9 mouse cellular contexts compared by ENCODE assay signal in the genomic region with DNA sequence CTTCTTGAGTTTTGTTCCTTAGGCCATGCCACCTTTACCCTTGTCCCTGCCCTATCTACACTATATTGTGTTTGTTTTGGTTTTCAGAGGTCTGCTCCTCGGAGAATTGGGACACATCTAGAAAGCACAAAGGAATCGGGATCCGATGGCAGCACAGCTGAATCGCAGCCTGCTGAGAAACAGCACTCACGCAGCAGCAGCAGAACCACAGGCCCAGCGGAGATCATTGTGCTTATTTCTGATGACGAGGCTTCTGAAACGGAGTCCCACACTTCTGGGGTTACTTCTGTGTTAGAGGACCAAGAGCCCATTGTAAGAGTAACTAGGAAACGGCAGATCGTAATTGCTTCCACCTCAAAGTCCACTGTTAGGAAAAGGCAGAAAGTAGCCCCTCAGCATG. TPM values are rescaled to one million over a fixed set of nuclear protein-coding genes. Genes with fewer than 3 reads are reported as not detected.
DNase-seq lines count a peak whose midpoint lies in the region; ATAC-seq and TF ChIP-seq lines count a peak whose summit lies in the region.
"Had no signal": no experiment of that assay in that cellular context is flagged by ENCODE, and none has a peak within 500 bp of the region (broad histone marks: within the 10 kb centered on the region; RNA-seq: fewer than 3 reads in every experiment).

No protein-coding gene starts in this region.

- DNase-seq in kidney, postnatal 14 days = no peak
- DNase-seq in embryonic facial prominence, embryonic 10.5 days (ENCODE audit: low spot score) = no peak
- DNase-seq in hindbrain, postnatal 0 days (ENCODE audit: low spot score) = no peak
- no peak for DNase-seq in midbrain, postnatal 0 days (ENCODE audit: low spot score)
- DNase-seq in thymus, adult 2 months = no peak
- DNase-seq in cerebellum, adult 9-10 months = no peak
- DNase-seq: lung, postnatal 10 days had no signal

- no peak overlapping the region for H3K27ac ChIP-seq in kidney, embryonic 14.5 days (ENCODE audit: low read depth, low read length)
- H3K27ac ChIP-seq in embryonic facial prominence, embryonic 10.5 days (replicated peaks) = no peak overlapping the region
- no peak overlapping the region for H3K27ac ChIP-seq in hindbrain, postnatal 0 days
- H3K27ac ChIP-seq in midbrain, postnatal 0 days (ENCODE audit: low read depth, low read length) = no peak overlapping the region
- H3K27ac ChIP-seq in thymus, adult 2 months (ENCODE audit: control insufficient read depth, insufficient read depth, low read length) = no peak overlapping the region

- peaks cover 20% of the 10 kb centered on the region; the same call in 1 of the 2 replicates for H3K4me1 ChIP-seq in kidney, embryonic 14.5 days (ENCODE audit: control insufficient read depth, insufficient read depth, low read length)
- peaks cover 33% of the 10 kb centered on the region for H3K4me1 ChIP-seq in embryonic facial prominence, embryonic 10.5 days
- peaks cover 9% of the 10 kb centered on the region for H3K4me1 ChIP-seq in hindbrain, postnatal 0 days (ENCODE audit: insufficient read depth, low read length)
- H3K4me1 ChIP-seq in midbrain, postnatal 0 days (ENCODE audit: insufficient read depth, low read length) = peaks cover 17% of the 10 kb centered on the region; the same call in 1 of the 2 replicates
- H3K4me1 ChIP-seq in thymus, adult 2 months (replicated peaks; ENCODE audit: control insufficient read depth, insufficient read depth, low read length) = peaks cover 4% of the 10 kb centered on the region

- H3K4me3 ChIP-seq in kidney, embryonic 14.5 days (ENCODE audit: low read length) = peak overlapping the region; percentile 99
- peak overlapping the region; percentile 90 for H3K4me3 ChIP-seq in embryonic facial prominence, embryonic 10.5 days
- H3K4me3 ChIP-seq in hindbrain, postnatal 0 days (ENCODE audit: low read length) = peak overlapping the region; percentile 92
- peak overlapping the region; percentile 79 for H3K4me3 ChIP-seq in midbrain, postnatal 0 days (ENCODE audit: low read depth, low read length)
- no peak overlapping the region for H3K4me3 ChIP-seq in thymus, adult 2 months (ENCODE audit: control insufficient read depth, insufficient read depth, low read length)

- ATAC-seq in kidney, embryonic 14.5 days (ENCODE audit: low FRiP score, low TSS enrichment) = no peak
- ATAC-seq in hindbrain, postnatal 0 days = no peak
- no peak for ATAC-seq in midbrain, postnatal 0 days (ENCODE audit: low FRiP score)
- no peak for ATAC-seq in monocyte, adult 5-6 weeks (replicated peaks; ENCODE audit: insufficient number of reproducible peaks, low FRiP score, low TSS enrichment, poor library complexity, severe bottlenecking)

- TF ChIP-seq POLR2A in thymus, adult 2 months (IDR thresholded peaks at IDR 0.05; ENCODE audit: control insufficient read depth, extremely low read depth, insufficient read depth, low read length, poor library complexity) = no peak

- no peak for TF ChIP-seq CTCF in hindbrain, postnatal 0 days (IDR thresholded peaks at IDR 0.05; ENCODE audit: low read depth)
- no peak for TF ChIP-seq CTCF in midbrain, postnatal 0 days (IDR thresholded peaks at IDR 0.05)
- no peak for TF ChIP-seq CTCF in thymus, adult 2 months (IDR thresholded peaks at IDR 0.05; ENCODE audit: borderline replicate concordance, control insufficient read depth, extremely low read depth, insufficient read depth, low read length, poor library complexity)

- no peaks in the 10 kb centered on the region for H3K9me3 ChIP-seq in kidney, embryonic 14.5 days (ENCODE audit: control insufficient read depth, low read length)
- no peaks in the 10 kb centered on the region for H3K9me3 ChIP-seq in embryonic facial prominence, embryonic 10.5 days
- H3K9me3 ChIP-seq in hindbrain, postnatal 0 days (ENCODE audit: low read length) = no peaks in the 10 kb centered on the region
- H3K9me3 ChIP-seq in midbrain, postnatal 0 days (ENCODE audit: low read length) = no peaks in the 10 kb centered on the region

- peak overlapping the region; percentile 72 for H3K4me2 ChIP-seq in kidney, embryonic 14.5 days (replicated peaks; ENCODE audit: low read depth, low read length)
- H3K4me2 ChIP-seq in hindbrain, postnatal 0 days (ENCODE audit: low read depth, low read length) = peak overlapping the region; percentile 75
- H3K4me2 ChIP-seq in midbrain, postnatal 0 days (ENCODE audit: low read depth, low read length, poor library complexity, severe bottlenecking) = peak overlapping the region; percentile 87

- no peaks in the 10 kb centered on the region for H3K27me3 ChIP-seq in kidney, embryonic 14.5 days (ENCODE audit: control insufficient read depth, insufficient read depth, low read length)
- no peaks in the 10 kb centered on the region for H3K27me3 ChIP-seq in embryonic facial prominence, embryonic 10.5 days (replicated peaks; ENCODE audit: low read depth, poor library complexity, severe bottlenecking)
- no peaks in the 10 kb centered on the region for H3K27me3 ChIP-seq in hindbrain, postnatal 0 days (ENCODE audit: insufficient read depth, low read length)
- H3K27me3 ChIP-seq in midbrain, postnatal 0 days (ENCODE audit: insufficient read depth, low read length) = no peaks in the 10 kb centered on the region
- no peaks in the 10 kb centered on the region for H3K27me3 ChIP-seq in thymus, adult 2 months (ENCODE audit: control insufficient read depth, insufficient read depth, low read length)

- 78% methylated on average over 10 of the region's 10 CpGs for WGBS in kidney, embryonic 14.5 days
- WGBS in embryonic facial prominence, embryonic 10.5 days = 73% methylated on average over 10 of the region's 10 CpGs
- 71% methylated on average over 10 of the region's 10 CpGs for WGBS in hindbrain, postnatal 0 days
- 79% methylated on average over 10 of the region's 10 CpGs for WGBS in midbrain, postnatal 0 days
- 89% methylated on average over 10 of the region's 10 CpGs for WGBS in thymus, adult 2 months

- peak overlapping the region; percentile 89; the same call in 1 of the 2 replicates for H3K9ac ChIP-seq in kidney, embryonic 14.5 days (ENCODE audit: low read depth, low read length)
- H3K9ac ChIP-seq in hindbrain, postnatal 0 days (replicated peaks; ENCODE audit: low read length) = peak overlapping the region; percentile 75; the same call in 1 of the 2 replicates
- H3K9ac ChIP-seq in midbrain, postnatal 0 days (replicated peaks; ENCODE audit: low read length, poor library complexity, severe bottlenecking) = peak overlapping the region; percentile 71; the same call in 1 of the 2 replicates

- peaks cover 50% of the 10 kb centered on the region for H3K36me3 ChIP-seq in kidney, embryonic 14.5 days (ENCODE audit: control insufficient read depth, insufficient read depth, low read length)
- H3K36me3 ChIP-seq in embryonic facial prominence, embryonic 10.5 days (replicated peaks) = peaks cover 50% of the 10 kb centered on the region
- peaks cover 40% of the 10 kb centered on the region for H3K36me3 ChIP-seq in hindbrain, postnatal 0 days (ENCODE audit: insufficient read depth, low read length)
- H3K36me3 ChIP-seq in midbrain, postnatal 0 days (ENCODE audit: insufficient read depth, low read length) = peaks cover 29% of the 10 kb centered on the region
- H3K36me3 ChIP-seq in thymus, adult 2 months (ENCODE audit: control insufficient read depth, insufficient read depth, low read length) = peaks cover 32% of the 10 kb centered on the region

RNA-seq across cellular contexts. Expression of a gene that starts 0.9 kb away (rescaled TPM):
- polyA plus RNA-seq in kidney, embryonic 14.5 days (2014; fragmentation: Nextera tagmentation; extraction: Ambion mirVana) = 82.3 and 85.5 TPM in 2 replicates
- polyA plus RNA-seq in embryonic facial prominence, embryonic 10.5 days (2016; fragmentation: Nextera tagmentation; extraction: Ambion mirVana) = 97.3 and 100 TPM in 2 replicates
- total RNA-seq in hindbrain, postnatal 0 days (2014; rRNA removed) = 8.5 and 9.9 TPM in 2 replicates
- polyA plus RNA-seq in hindbrain, postnatal 0 days (2015; fragmentation: Nextera tagmentation; extraction: Ambion mirVana) = 43.7 and 48.6 TPM in 2 replicates
- 10.8 and 22.8 TPM in 2 replicates for total RNA-seq in midbrain, postnatal 0 days (2014; rRNA removed)
- polyA plus RNA-seq in midbrain, postnatal 0 days (2015; fragmentation: Nextera tagmentation; extraction: Ambion mirVana) = 43.9 and 50.1 TPM in 2 replicates
- 11.1 and 11.6 TPM in 2 replicates for polyA plus RNA-seq in thymus, adult 2 months (2012; rRNA removed)
- total RNA-seq in monocyte, adult 5-6 weeks (2017) = 121 to 170 TPM (median 151 TPM) in 3 replicates

RNA-seq across cellular contexts. Expression of a gene that starts 18.8 kb away (rescaled TPM):
- 9.6 and 13.7 TPM in 2 replicates for polyA plus RNA-seq in kidney, embryonic 14.5 days (2014; fragmentation: Nextera tagmentation; extraction: Ambion mirVana)
- 9.3 and 10.1 TPM in 2 replicates for polyA plus RNA-seq in embryonic facial prominence, embryonic 10.5 days (2016; fragmentation: Nextera tagmentation; extraction: Ambion mirVana)
- 23.8 and 29.4 TPM in 2 replicates for total RNA-seq in hindbrain, postnatal 0 days (2014; rRNA removed)
- polyA plus RNA-seq in hindbrain, postnatal 0 days (2015; fragmentation: Nextera tagmentation; extraction: Ambion mirVana) = 6.3 and 7.7 TPM in 2 replicates
- total RNA-seq in midbrain, postnatal 0 days (2014; rRNA removed) = 11.4 and 27.2 TPM in 2 replicates
- 5.5 and 6.0 TPM in 2 replicates for polyA plus RNA-seq in midbrain, postnatal 0 days (2015; fragmentation: Nextera tagmentation; extraction: Ambion mirVana)
- polyA plus RNA-seq in thymus, adult 2 months (2012; rRNA removed) = 8.2 and 9.9 TPM in 2 replicates
- total RNA-seq in monocyte, adult 5-6 weeks (2017) = 5.9 to 13.0 TPM (median 7.0 TPM) in 3 replicates

RNA-seq across cellular contexts. Expression of a gene that starts 29.8 kb away (rescaled TPM):
- 67.9 and 76.2 TPM in 2 replicates for polyA plus RNA-seq in kidney, embryonic 14.5 days (2014; fragmentation: Nextera tagmentation; extraction: Ambion mirVana)
- 36.9 and 39.9 TPM in 2 replicates for polyA plus RNA-seq in embryonic facial prominence, embryonic 10.5 days (2016; fragmentation: Nextera tagmentation; extraction: Ambion mirVana)
- 32.1 and 36.9 TPM in 2 replicates for total RNA-seq in hindbrain, postnatal 0 days (2014; rRNA removed)
- polyA plus RNA-seq in hindbrain, postnatal 0 days (2015; fragmentation: Nextera tagmentation; extraction: Ambion mirVana) = 65.0 and 67.6 TPM in 2 replicates
- total RNA-seq in midbrain, postnatal 0 days (2014; rRNA removed) = 21.6 and 27.7 TPM in 2 replicates
- 44.3 and 51.2 TPM in 2 replicates for polyA plus RNA-seq in midbrain, postnatal 0 days (2015; fragmentation: Nextera tagmentation; extraction: Ambion mirVana)
- polyA plus RNA-seq in thymus, adult 2 months (2012; rRNA removed) = 32.5 and 53.3 TPM in 2 replicates
- total RNA-seq in monocyte, adult 5-6 weeks (2017) = 15.3 to 20.7 TPM (median 18.5 TPM) in 3 replicates
